Mouse (Mus musculus) CH12.LX (cell line): ENCODE measurements around the gene Adrb1. TPM values are rescaled to one million over a fixed set of nuclear protein-coding genes. Genes with fewer than 3 reads are reported as not detected.

Experiments
- DNase-seq: peaks from one replicate; pipeline ENCODE4 v3.0.0-alpha.2; 2013; ENCODE audit errors: extremely low read depth
- H3K27ac ChIP-seq: 2 replicates; pipeline ENCODE4 v1.5.1; 2012; ENCODE audit warnings: low read depth, mild to moderate bottlenecking, control low read depth, moderate library complexity; ENCODE audit not compliant: insufficient read depth
- H3K27me3 ChIP-seq: replicated peaks from 2 replicates; pipeline ENCODE3; 2012; ENCODE audit warnings: inconsistent platforms
- H3K36me3 ChIP-seq, 2 experiments: replicated peaks in 1 of 2; 2 replicates each; pipeline versions ENCODE3 to v1.6.1; 2012; ENCODE audit warnings: inconsistent platforms in 1 of 2, low read length in 1 of 2, mild to moderate bottlenecking in 1 of 2, mixed read lengths in 1 of 2, moderate library complexity in 1 of 2; ENCODE audit not compliant: control insufficient read depth in 1 of 2, insufficient read depth in 1 of 2
- H3K4me1 ChIP-seq, 2 experiments: 2 replicates each; pipeline ENCODE4 v1.6.1; 2012; ENCODE audit warnings: inconsistent platforms in 1 of 2, moderate library complexity in 1 of 2; ENCODE audit not compliant: insufficient read depth in 2 of 2, control insufficient read depth in 1 of 2
- H3K4me2 ChIP-seq: 2 replicates; pipeline ENCODE4 v1.6.1; 2012; ENCODE audit warnings: low read depth, mild to moderate bottlenecking, control low read depth; ENCODE audit not compliant: poor library complexity, insufficient read depth, severe bottlenecking
- H3K4me3 ChIP-seq, 3 experiments: fragments of 150-350 bp in 1 of 3; sonication (generic) in 1 of 3; replicated peaks in 1 of 3; 2 replicates each; pipeline versions ENCODE3 to v1.5.1; 2011 to 2012; ENCODE audit warnings: low read depth in 2 of 3, low read length in 2 of 3, mild to moderate bottlenecking in 2 of 3, moderate library complexity in 2 of 3, control low read depth in 1 of 3, improper control_type of control experiment in 1 of 3, inconsistent platforms in 1 of 3, mixed read lengths in 1 of 3; ENCODE audit not compliant: poor library complexity in 1 of 3
- H3K79me2 ChIP-seq: replicated peaks from 2 replicates; pipeline ENCODE4 v1.6.1; 2012; ENCODE audit warnings: mild to moderate bottlenecking, moderate library complexity; ENCODE audit not compliant: control insufficient read depth, poor library complexity, insufficient read depth, severe bottlenecking; ENCODE audit errors: extremely low read depth
- H3K9ac ChIP-seq: 2 replicates; pipeline ENCODE4 v1.6.1; 2012; ENCODE audit warnings: low read depth, mild to moderate bottlenecking, control low read depth, moderate library complexity; ENCODE audit not compliant: insufficient read depth
- H3K9me3 ChIP-seq: replicated peaks from 2 replicates; pipeline ENCODE3; 2012; ENCODE audit warnings: low read length, inconsistent platforms, mixed read lengths
- CTCF ChIP-seq, 2 experiments: IDR thresholded peaks in 1 of 2; conservative IDR thresholded peaks in 1 of 2; 2 replicates each; pipeline ENCODE4 v1.5.1; 2011 to 2012; ENCODE audit warnings: low read depth in 2 of 2, low read length in 2 of 2, improper control_type of control experiment in 1 of 2, inconsistent platforms in 1 of 2, mild to moderate bottlenecking in 1 of 2, moderate library complexity in 1 of 2
- E2F4 ChIP-seq: IDR thresholded peaks from 2 replicates; pipeline ENCODE4 v1.6.1; 2011; ENCODE audit warnings: low read depth, low read length, improper control_type of control experiment; ENCODE audit not compliant: insufficient replicate concordance
- EP300 ChIP-seq: IDR thresholded peaks from 2 replicates; pipeline ENCODE4 v1.6.1; 2011; ENCODE audit warnings: low read length, improper control_type of control experiment
- ETS1 ChIP-seq: conservative IDR thresholded peaks from 2 replicates; pipeline ENCODE4 v1.6.1; 2012; ENCODE audit warnings: low read depth, mild to moderate bottlenecking, inconsistent platforms, low read length, improper control_type of control experiment, moderate library complexity
- HCFC1 ChIP-seq: IDR thresholded peaks from 2 replicates; pipeline ENCODE4 v1.6.1; 2012; ENCODE audit warnings: low read depth, mild to moderate bottlenecking, inconsistent platforms, low read length, improper control_type of control experiment
- IRF4 ChIP-seq: IDR thresholded peaks from 2 replicates; pipeline ENCODE4 v1.6.1; 2014; ENCODE audit warnings: low read depth, mild to moderate bottlenecking, inconsistent platforms, low read length, improper control_type of control experiment
- JUND ChIP-seq: conservative IDR thresholded peaks from 2 replicates; pipeline ENCODE4 v1.6.1; 2011; ENCODE audit warnings: low read depth, low read length, improper control_type of control experiment
- MAFK ChIP-seq: IDR thresholded peaks from 2 replicates; pipeline ENCODE4 v1.6.1; 2011; ENCODE audit warnings: low read length, improper control_type of control experiment; ENCODE audit not compliant: insufficient replicate concordance
- MAX ChIP-seq: IDR thresholded peaks from 2 replicates; pipeline ENCODE4 v1.6.1; 2011; ENCODE audit warnings: low read length, improper control_type of control experiment
- PAX5 ChIP-seq: IDR thresholded peaks from 2 replicates; pipeline ENCODE4 v1.6.1; 2012; ENCODE audit warnings: low read length, inconsistent platforms, mixed read lengths
- RAD21 ChIP-seq: IDR thresholded peaks from 2 replicates; pipeline ENCODE4 v1.6.1; 2011; ENCODE audit warnings: low read depth, mild to moderate bottlenecking, low read length, improper control_type of control experiment, moderate library complexity
- SIN3A ChIP-seq: IDR thresholded peaks from 2 replicates; pipeline ENCODE4 v1.6.1; 2012; ENCODE audit warnings: low read length, improper control_type of control experiment, inconsistent platforms
- SMC3 ChIP-seq: IDR thresholded peaks from 2 replicates; pipeline ENCODE4 v1.6.1; 2011; ENCODE audit warnings: low read depth, low read length, improper control_type of control experiment
- TBP ChIP-seq: conservative IDR thresholded peaks from 2 replicates; pipeline ENCODE4 v1.6.1; 2011; ENCODE audit warnings: low read depth, low read length, improper control_type of control experiment
- TCF12 ChIP-seq: IDR thresholded peaks from 2 replicates; pipeline ENCODE4 v1.6.1; 2014; ENCODE audit warnings: low read depth, mild to moderate bottlenecking, inconsistent platforms, low read length, improper control_type of control experiment
- USF2 ChIP-seq: conservative IDR thresholded peaks from 2 replicates; pipeline ENCODE4 v1.6.1; 2011; ENCODE audit warnings: low read depth, low read length, improper control_type of control experiment
- ZKSCAN1 ChIP-seq: IDR thresholded peaks from 2 replicates; pipeline ENCODE4 v1.6.1; 2012; ENCODE audit warnings: low read depth, inconsistent platforms, low read length, improper control_type of control experiment, borderline replicate concordance
- dilution Hi-C: fragments of 300-500 bp; cut with MboI; formaldehyde crosslinking; loops from 2 replicates; pipeline ENCODE4 v1.14.3; 2020; ENCODE audit warnings: low sequenced_read_pairs; ENCODE audit not compliant: extremely low pct_unique_long_range_greater_than_20kb, extremely low pct_ligation_motif_present
- in situ Hi-C: fragments of 300-500 bp; cut with MboI; formaldehyde crosslinking; loops from 3 replicates; pipeline ENCODE4 v1.14.3; 2019; ENCODE audit warnings: low sequenced_read_pairs, low pct_ligation_motif_present, low pct_unique_long_range_greater_than_20kb, mixed read lengths
- polyA plus RNA-seq: library from polyadenylated mRNA; unstranded; fragments of >175 nt; gene quantifications from 2 replicates; pipeline ENCODE4 v1.2.1, GENCODE M21; 2012; ENCODE audit warnings: low read depth; ENCODE audit not compliant: insufficient read length
- total RNA-seq, 2 experiments: library from RNA; depleted of rRNA; stranded (reverse); fragments of 300-350 nt in 1 of 2; fragments of >200 nt in 1 of 2; gene quantifications; 2 replicates each; pipeline ENCODE4 v1.2.3; 2012 to 2014

The Adrb1 gene
- total and polyA plus RNA-seq, 3 experiments = not detected

DNA sequence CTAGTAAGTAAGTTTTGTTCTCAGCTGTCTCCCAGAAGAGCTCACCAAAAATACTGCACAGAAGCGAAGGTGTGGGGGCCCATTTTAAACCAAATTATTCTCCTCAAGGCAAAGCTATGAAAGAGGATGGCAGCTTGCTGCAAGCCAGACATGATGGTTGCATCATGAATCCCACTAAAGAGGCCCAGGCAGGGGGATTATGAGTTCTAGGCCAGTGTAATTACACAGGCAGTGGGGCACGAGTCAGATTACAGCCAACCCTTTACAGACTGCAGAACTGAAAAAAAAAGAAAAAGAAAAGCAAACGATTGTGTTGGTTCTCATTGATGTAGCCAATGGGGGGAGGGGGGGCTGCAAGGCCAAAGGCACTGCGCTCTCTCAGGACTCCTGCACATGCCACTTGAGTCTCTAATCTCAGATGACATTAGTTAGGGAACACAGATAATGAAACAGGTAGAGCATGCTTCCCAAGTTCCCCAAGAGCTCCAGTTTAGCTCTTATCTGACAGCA is 7.3 kb upstream of the Adrb1 start:
- no peak for DNase-seq
- Histone ChIP-seq H3K27ac (no peak overlapping the region), H3K79me2 (no peaks in the 10 kb centered on the region), H3K36me3 (no peaks in the 10 kb centered on the region), H3K4me1 (peaks cover 5 to 32% of the 10 kb centered on the region in 2 experiments), H3K27me3 (no peaks in the 10 kb centered on the region), H3K9me3 (no peaks in the 10 kb centered on the region), H3K4me3 (no peak overlapping the region), H3K4me2 (no peak overlapping the region), H3K9ac (no peak overlapping the region)
- TF ChIP-seq IRF4 (no peak), TCF12 (no peak), PAX5 (no peak), USF2 (no peak), EP300 (no peak), MAFK (no peak), ZKSCAN1 (no peak), HCFC1 (no peak), CTCF (conservative IDR thresholded peaks at IDR 0.05 in 1 of 2, IDR thresholded peaks at IDR 0.05 in 1 of 2; ENCODE audit: low read depth in 2 of 2, low read length in 2 of 2) (no peak), TBP (no peak), MAX (no peak), E2F4 (no peak)
- in situ Hi-C loops = no loop called here
- dilution Hi-C loops = no loop called here

DNA sequence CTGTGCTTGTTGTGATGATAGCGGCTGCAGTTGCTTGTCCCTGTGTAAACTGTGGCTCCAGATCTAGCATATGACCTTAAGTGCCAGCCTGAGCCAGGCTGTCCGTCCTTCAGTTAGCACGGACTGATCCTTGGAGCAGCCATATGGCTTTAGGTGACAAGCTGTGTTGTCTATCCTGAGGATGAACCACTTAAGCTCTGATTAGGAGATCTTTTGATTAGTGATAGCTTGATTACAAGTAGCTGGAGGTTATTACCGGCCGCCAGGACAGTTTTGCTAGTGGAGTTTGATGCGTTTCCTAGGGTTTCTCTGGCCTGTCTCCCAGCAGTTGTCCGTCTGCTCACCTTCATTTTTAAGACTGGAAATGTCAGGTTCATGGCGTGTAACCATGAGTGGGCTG is 4.0 kb upstream of the Adrb1 start:
- H3K27me3 ChIP-seq = no peaks in the 10 kb centered on the region
- in situ Hi-C loops (no loop called here), dilution Hi-C loops (no loop called here)
- TF ChIP-seq SMC3 = no peak
- no peaks in the 10 kb centered on the region for H3K36me3 ChIP-seq
- no peak overlapping the region for H3K4me3 ChIP-seq
- H3K27ac ChIP-seq = no peak overlapping the region
- no peak for DNase-seq
- peaks cover 5 to 35% of the 10 kb centered on the region in 2 experiments for H3K4me1 ChIP-seq
- H3K9me3 ChIP-seq = peaks cover 15% of the 10 kb centered on the region
- no peak overlapping the region for H3K4me2 ChIP-seq
- no peak overlapping the region for H3K9ac ChIP-seq
- no peaks in the 10 kb centered on the region for H3K79me2 ChIP-seq

DNA sequence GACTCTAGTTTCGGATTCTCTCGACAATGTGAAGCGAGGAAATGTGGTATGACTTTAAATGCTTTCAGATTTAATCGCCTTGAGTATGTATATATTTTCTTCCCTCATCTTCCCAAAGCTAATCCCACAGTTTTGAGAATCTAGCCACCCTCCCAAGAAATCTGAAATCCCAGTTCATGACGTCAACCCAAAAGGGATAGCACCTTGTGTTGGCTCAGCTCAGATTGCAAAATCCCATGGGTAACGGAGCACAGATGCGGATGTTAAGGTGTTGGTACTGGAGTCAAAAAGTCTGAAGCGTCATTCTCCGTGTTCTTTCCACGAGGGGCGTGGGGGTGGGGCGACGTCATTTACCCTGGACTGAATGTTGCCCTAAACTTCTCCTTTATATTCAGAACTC is 1.1 kb upstream of the Adrb1 start:
- TF ChIP-seq RAD21 (no peak), PAX5 (no peak), SIN3A (no peak), JUND (no peak), ETS1 (no peak)
- Histone ChIP-seq H3K9ac (no peak overlapping the region), H3K4me1 (peaks cover 0 to 18% of the 10 kb centered on the region in 2 experiments; a peak in 2 of 4 replicates), H3K9me3 (peaks cover 22% of the 10 kb centered on the region), H3K4me2 (no peak overlapping the region), H3K4me3 (no peak overlapping the region), H3K27me3 (no peaks in the 10 kb centered on the region), H3K36me3 (no peaks in the 10 kb centered on the region), H3K79me2 (no peaks in the 10 kb centered on the region), H3K27ac (no peak overlapping the region)
- in situ Hi-C loops = no loop called here
- dilution Hi-C loops = no loop called here
- DNase-seq = no peak
